Mouse (Mus musculus) layer of hippocampus, postnatal 25 days (tissue): Measurements from ENCODE around the gene Rad9a. TPM values are rescaled to one million over a fixed set of nuclear protein-coding genes. Genes with fewer than 3 reads are reported as not detected.
A peak's percentile ranks its signal among the peaks of the same experiment; 100 is the strongest.

ENCODE experiments used
- DNase-seq, 2 experiments: peaks; one replicate each; pipeline ENCODE4 v3.0.0; 2022; ENCODE audit warnings: mixed read lengths in 2 of 2, low spot score in 1 of 2; ENCODE audit errors: extremely low spot score in 1 of 2
- microRNA-seq, 2 experiments: library from miRNA; unstranded; fragments of <30 nt; microRNA quantifications; one replicate each; pipeline ENCODE4 v1.2.0; 2021
- total RNA-seq, 2 experiments: library from RNA; stranded (reverse); gene quantifications; 2 replicates each; pipeline ENCODE4 v1.2.3; 2021

Gene Rad9a
- total RNA-seq, 2 experiments from 2014 or later: 7.4 to 8.2 TPM

- no peak for DNase-seq
Observed at GRCm38 (mm10) chr19:4149764-4150461, 51.5 kb downstream of the Rad9a start.

- no peak for DNase-seq
Observed at GRCm38 (mm10) chr19:4149283-4149682, 52.2 kb downstream of the Rad9a start.

DNA sequence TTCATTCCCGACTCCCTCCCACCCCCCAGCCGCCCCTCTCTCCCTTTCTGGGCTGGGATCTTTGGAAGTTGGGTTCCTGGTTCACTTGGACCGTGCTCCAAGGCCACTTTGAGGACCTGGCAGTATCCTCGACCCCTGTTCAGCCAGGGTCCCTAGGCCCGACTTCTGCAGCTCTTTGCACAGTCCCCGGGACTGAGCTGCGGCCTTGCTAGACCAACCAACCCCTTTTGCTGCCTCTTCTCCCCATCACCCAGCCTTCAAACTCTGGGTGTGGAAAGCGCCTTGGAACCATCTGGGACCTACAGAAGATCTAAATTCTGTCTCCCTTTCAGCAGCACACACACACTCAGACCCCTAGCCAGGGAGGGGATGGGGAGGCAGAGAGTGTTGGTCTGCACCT, 52.6 kb downstream of the Rad9a start:
- no peak for DNase-seq

- DNase-seq: peak; percentile 92 to 93
Observed at GRCm38 (mm10) chr19:4148491-4148806, 53.0 kb downstream of the Rad9a start, which contains the start of gene Coro1b. TSS of gene Coro1b (plus strand) at chr19:4148619.

- DNase-seq: no peak
Observed at GRCm38 (mm10) chr19:4147782-4148490, 53.5 kb downstream of the Rad9a start.

DNA sequence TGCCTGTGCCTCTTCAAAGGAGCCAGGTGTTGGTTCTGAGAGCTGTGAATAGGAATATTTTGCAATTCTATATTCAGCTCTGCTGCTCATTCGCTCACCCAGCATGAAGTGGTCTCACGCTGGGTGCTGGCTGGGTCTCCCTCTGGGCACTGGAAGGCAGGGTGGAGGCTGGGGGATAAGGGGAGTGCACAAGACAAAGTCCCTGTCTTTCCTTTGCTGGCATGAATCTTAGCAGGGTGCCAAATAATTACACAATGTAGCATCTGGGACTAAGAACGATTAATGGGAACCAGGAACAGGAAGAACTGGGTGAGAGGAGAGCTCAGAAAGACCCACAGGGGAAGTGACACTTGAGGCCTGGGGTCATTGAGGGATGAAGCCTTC, 54.4 kb downstream of the Rad9a start:
- no peak for DNase-seq

DNA sequence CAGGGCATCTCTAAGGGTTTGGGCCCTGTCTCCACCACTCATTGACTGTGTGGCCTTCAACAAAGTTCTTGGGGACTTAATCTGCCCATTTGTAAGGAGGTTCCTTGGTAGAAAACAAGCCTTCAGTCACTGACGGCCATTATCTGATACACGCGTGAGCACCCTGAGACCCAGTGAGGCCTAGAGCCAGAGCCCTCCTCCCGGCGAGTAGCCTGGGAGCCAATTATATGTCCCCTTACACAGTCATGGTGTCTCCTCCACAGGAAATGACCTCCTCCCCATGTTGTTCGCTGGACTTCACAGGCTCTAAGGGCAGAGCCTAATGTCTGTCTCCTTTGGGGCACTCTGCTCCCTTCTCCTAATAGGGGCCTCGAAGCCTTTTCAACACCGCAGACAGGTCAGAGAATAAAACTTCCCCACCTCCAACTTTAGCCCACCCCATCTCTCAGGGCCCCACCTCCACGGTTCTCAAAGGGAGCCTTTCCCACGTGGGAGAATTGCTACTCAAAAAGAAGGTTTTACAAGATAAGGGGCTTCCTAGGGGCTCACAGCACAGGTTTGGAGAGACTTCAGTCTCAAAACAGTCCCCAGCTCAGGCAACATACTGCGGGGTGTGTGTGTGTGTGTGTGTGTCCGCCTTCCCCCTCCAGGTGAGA, 55.0 kb downstream of the Rad9a start:
- DNase-seq: no peak

- DNase-seq: no peak
Observed at GRCm38 (mm10) chr19:4145936-4146335, 55.5 kb downstream of the Rad9a start.

Small RNAs within 50 kb of the gene (microRNA-seq; reads per million reads assigned to microRNA genes)
- gene Gm26115: 0 reads per million in 2 experiments

Other genes starting within 250 kb of the Rad9a start
- gene Aldh3b3, start 243.0 kb downstream of the Rad9a start, total RNA-seq: not detected
- gene Aldh3b2, start 229.3 kb downstream of the Rad9a start, total RNA-seq: 1 to 10 TPM in 1 of 2 experiments, under 1 TPM in 1; 0.81 to 1.2 TPM
- gene Acy3, start 215.1 kb downstream of the Rad9a start, total RNA-seq: 1 to 10 TPM; 2.0 to 2.5 TPM
- gene Tbx10, start 208.9 kb downstream of the Rad9a start, total RNA-seq: not detected
- 10 to 100 TPM in 1 of 2 experiments, 1 to 10 TPM in 1; 9.9 to 10.2 TPM for gene Nudt8, start 201.1 kb downstream of the Rad9a start, total RNA-seq
- 1 to 10 TPM; 1.1 to 1.4 TPM for gene Gm49405, start 201.0 kb downstream of the Rad9a start, total RNA-seq
- gene Doc2g, start 198.3 kb downstream of the Rad9a start, total RNA-seq: 1 to 10 TPM; 2.4 to 3.3 TPM
- 100 to 1,000 TPM; 222 to 263 TPM for gene Ndufv1, start 188.9 kb downstream of the Rad9a start, total RNA-seq
- gene Gstp1, start 163.7 kb downstream of the Rad9a start, total RNA-seq: 100 to 1,000 TPM; 343 to 385 TPM
- 10 to 100 TPM; 35.5 to 41.9 TPM for gene Gstp2, start 155.6 kb downstream of the Rad9a start, total RNA-seq
- gene Gstp3, start 142.1 kb downstream of the Rad9a start, total RNA-seq: not detected
- gene Cabp2, start 120.1 kb downstream of the Rad9a start, total RNA-seq: not detected
- gene Cdk2ap2, start 104.5 kb downstream of the Rad9a start, total RNA-seq: 10 to 100 TPM; 28.9 to 37.6 TPM
- 100 to 1,000 TPM; 176 to 181 TPM for gene Pitpnm1, start 101.7 kb downstream of the Rad9a start, total RNA-seq
- gene Aip, start 75.8 kb downstream of the Rad9a start, total RNA-seq: 100 to 1,000 TPM; 102 to 127 TPM
- gene Gpr152, start 61.9 kb downstream of the Rad9a start, total RNA-seq: not detected
- under 1 TPM in 1 of 2 experiments, not detected in 1; 0.20 TPM for gene Cabp4, start 57.6 kb downstream of the Rad9a start, total RNA-seq
- gene Coro1b, start 53.0 kb downstream of the Rad9a start, total RNA-seq: 10 to 100 TPM; 87.3 to 89.5 TPM
- gene Ptprcap, start 48.1 kb downstream of the Rad9a start, total RNA-seq: 1 to 10 TPM; 1.1 to 2.9 TPM
- 10 to 100 TPM; 27.8 to 43.9 TPM for gene Rps6kb2, start 38.3 kb downstream of the Rad9a start, total RNA-seq
- gene Carns1, start 26.2 kb downstream of the Rad9a start, total RNA-seq: 10 to 100 TPM in 1 of 2 experiments, 1 to 10 TPM in 1; 8.2 to 11.7 TPM
- gene Tbc1d10c, start 10.4 kb downstream of the Rad9a start, total RNA-seq: 1 to 10 TPM; 1.2 to 1.3 TPM
- 100 to 1,000 TPM; 259 to 293 TPM for gene Ppp1ca, start 9.6 kb downstream of the Rad9a start, total RNA-seq
- gene Clcf1, start 12.6 kb upstream of the Rad9a start, total RNA-seq: under 1 TPM; 0.27 to 0.61 TPM
- gene AC109138.7, start 12.7 kb upstream of the Rad9a start, total RNA-seq: not detected
- gene Pold4, start 30.2 kb upstream of the Rad9a start, total RNA-seq: 10 to 100 TPM; 15.1 to 17.5 TPM
- gene Ssh3, start 67.5 kb upstream of the Rad9a start, total RNA-seq: 10 to 100 TPM; 45.4 to 48.5 TPM
- gene Ankrd13d, start 81.5 kb upstream of the Rad9a start, total RNA-seq: 10 to 100 TPM; 59.6 to 66.3 TPM
- 100 to 1,000 TPM; 185 to 186 TPM for gene Grk2, start 104.6 kb upstream of the Rad9a start, total RNA-seq
- 10 to 100 TPM; 70.6 to 85.0 TPM for gene Kdm2a, start 196.6 kb upstream of the Rad9a start, total RNA-seq
- 1 to 10 TPM in 1 of 2 experiments, under 1 TPM in 1; 0.87 to 1.2 TPM for gene Rhod, start 237.8 kb upstream of the Rad9a start, total RNA-seq